Mouse (Mus musculus): ENCODE results near the gene Slc7a15. TPM values are rescaled to one million over a fixed set of nuclear protein-coding genes. Genes with fewer than 3 reads are reported as not detected.
"Not testable (repeated sequence)": the region's sequence is repeated elsewhere in the genome, so short reads cannot be mapped to it uniquely, and the experiment has no call there.

The Slc7a15 gene
- polyA plus RNA-seq, 1 experiment from 2014 or later: not detected

DNA sequence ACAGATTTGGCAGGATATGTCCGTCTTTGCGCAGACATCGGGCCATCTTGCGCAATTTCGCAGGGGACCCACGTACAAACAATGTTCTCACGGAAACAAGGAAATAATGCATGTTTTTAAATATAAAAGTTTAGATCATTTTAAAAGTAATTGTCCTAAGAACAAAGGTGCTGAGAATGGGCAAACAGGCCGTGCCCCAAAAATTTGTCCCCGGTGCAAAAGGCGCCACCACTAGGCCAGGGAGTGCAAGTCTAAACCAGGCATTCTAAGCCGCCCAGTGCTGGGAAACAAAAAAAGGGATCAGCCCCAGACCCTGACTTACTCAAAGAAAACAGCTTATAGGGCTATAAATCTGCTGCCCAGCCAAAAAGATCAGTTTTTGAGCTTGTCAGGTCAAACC lies 25.5 kb downstream of the Slc7a15 start:
- peak overlapping the region; percentile 37; the same call in 1 of the 2 replicates for H3K4me2 ChIP-seq (replicated peaks; ENCODE audit: low read depth, low read length)
- H3K27ac ChIP-seq (ENCODE audit: low read depth, low read length): no peak overlapping the region
- no peak overlapping the region; the same call in 1 of the 2 replicates for H3K4me3 ChIP-seq (ENCODE audit: low read length)
- WGBS: 81% methylated on average over 11 of the region's 11 CpGs
- H3K27me3 ChIP-seq (ENCODE audit: control insufficient read depth, insufficient read depth, low read length): no peaks in the 10 kb centered on the region
- H3K36me3 ChIP-seq (ENCODE audit: control insufficient read depth, insufficient read depth, low read length): no peaks in the 10 kb centered on the region
- no peak overlapping the region; the same call in 1 of the 2 replicates for H3K9ac ChIP-seq (ENCODE audit: low read depth, low read length)
- no peaks in the 10 kb centered on the region for H3K9me3 ChIP-seq (ENCODE audit: control insufficient read depth, low read length)
- H3K4me1 ChIP-seq (ENCODE audit: control insufficient read depth, insufficient read depth, low read length): no peaks in the 10 kb centered on the region
- ATAC-seq (ENCODE audit: low FRiP score, low TSS enrichment): no peak

DNA sequence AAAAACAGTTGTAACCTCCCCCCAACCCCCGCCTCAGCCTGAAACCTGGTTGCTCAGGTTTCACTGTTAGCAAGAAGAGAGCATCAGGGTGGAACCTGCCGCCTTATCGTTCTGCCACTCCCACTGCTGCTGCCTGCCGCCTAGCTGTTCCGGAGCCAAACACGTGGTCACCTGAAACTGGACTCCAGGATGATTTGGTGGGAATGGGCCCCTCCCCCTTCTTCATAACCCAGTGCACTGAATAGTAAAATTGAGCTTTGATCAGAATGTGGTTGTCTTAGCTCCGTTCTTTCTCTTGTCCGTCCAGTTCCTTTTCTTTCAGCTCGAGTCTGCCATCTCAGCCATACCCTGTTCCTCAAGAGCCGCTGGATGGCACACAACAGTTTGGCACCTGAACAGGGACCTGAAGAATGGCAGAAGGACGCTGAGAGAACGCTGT lies 26.9 kb downstream of the Slc7a15 start:
- not testable (repeated sequence) for H3K9me3 ChIP-seq (ENCODE audit: control insufficient read depth, low read length); H3K27me3 ChIP-seq (ENCODE audit: control insufficient read depth, insufficient read depth, low read length); H3K9ac ChIP-seq (ENCODE audit: low read depth, low read length); H3K36me3 ChIP-seq (ENCODE audit: control insufficient read depth, insufficient read depth, low read length); H3K4me1 ChIP-seq (ENCODE audit: control insufficient read depth, insufficient read depth, low read length); H3K27ac ChIP-seq (ENCODE audit: low read depth, low read length)
- H3K4me2 ChIP-seq (replicated peaks; ENCODE audit: low read depth, low read length): peak overlapping the region; percentile 32
- 19% methylated on average over 12 of the region's 12 CpGs for WGBS
- ATAC-seq (ENCODE audit: low FRiP score, low TSS enrichment): peak; percentile 87
- H3K4me3 ChIP-seq (ENCODE audit: low read length): peak overlapping the region; percentile 30

DNA sequence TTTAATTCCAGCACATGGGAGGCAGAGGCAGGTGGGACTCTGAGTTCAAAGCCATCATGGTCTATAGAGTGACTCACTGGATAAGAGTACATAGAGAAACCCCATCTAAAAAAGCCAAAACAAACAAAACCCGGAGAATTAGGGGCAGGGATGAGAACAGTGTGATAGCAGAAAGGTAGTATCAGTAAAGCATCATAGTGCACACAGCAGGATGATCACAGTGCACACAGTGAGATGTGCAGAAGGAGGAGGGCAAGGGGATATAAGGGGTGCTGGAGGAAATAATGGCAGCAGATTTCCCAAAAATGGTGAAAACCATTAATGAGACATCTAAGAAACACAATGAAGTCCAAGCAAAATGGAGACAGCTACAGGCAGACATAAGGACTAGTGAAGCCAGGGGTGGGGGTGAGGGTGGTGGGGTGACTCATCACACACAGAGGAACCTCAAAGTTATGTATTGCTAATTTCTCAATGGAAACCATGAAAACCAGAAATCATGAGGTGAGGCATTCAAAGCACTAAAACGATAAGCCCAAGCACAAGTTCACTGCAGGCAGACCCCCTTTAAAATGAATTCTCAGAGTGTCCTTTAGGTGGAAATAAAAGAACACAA lies 27.5 kb downstream of the Slc7a15 start:
- not testable (repeated sequence) for H3K4me3 ChIP-seq (ENCODE audit: low read length); H3K4me1 ChIP-seq (ENCODE audit: control insufficient read depth, insufficient read depth, low read length); H3K9me3 ChIP-seq (ENCODE audit: control insufficient read depth, low read length); H3K9ac ChIP-seq (ENCODE audit: low read depth, low read length); H3K36me3 ChIP-seq (ENCODE audit: control insufficient read depth, insufficient read depth, low read length); H3K27me3 ChIP-seq (ENCODE audit: control insufficient read depth, insufficient read depth, low read length); H3K27ac ChIP-seq (ENCODE audit: low read depth, low read length)
- H3K4me2 ChIP-seq (replicated peaks; ENCODE audit: low read depth, low read length): peak overlapping the region; percentile 32; the same call in 1 of the 2 replicates
- ATAC-seq (ENCODE audit: low FRiP score, low TSS enrichment): peak; percentile 81
- WGBS: 48% methylated on average over 2 of the region's 2 CpGs

DNA sequence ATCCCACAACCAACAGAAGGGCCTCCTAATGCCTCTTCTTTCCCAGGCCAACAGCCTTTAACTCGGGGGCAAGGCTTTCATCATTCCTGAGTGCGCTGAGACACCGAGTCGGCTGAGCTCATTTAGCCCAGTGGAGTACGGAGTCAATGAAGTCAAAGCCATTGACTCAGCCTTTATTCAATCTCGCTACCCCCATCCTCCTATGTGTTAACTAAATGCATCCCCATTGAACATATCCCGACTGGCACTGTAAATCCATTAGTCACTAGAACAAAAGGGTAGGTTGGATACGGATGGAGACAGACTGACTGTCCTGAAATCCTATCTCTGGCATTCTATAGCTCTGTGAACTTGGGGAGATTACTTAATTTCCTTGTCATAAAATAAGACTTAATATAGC lies 36.7 kb downstream of the Slc7a15 start:
- not testable (repeated sequence) for H3K4me3 ChIP-seq (ENCODE audit: low read length); H3K27me3 ChIP-seq (ENCODE audit: control insufficient read depth, insufficient read depth, low read length); H3K9me3 ChIP-seq (ENCODE audit: control insufficient read depth, low read length); ATAC-seq (ENCODE audit: low FRiP score, low TSS enrichment); H3K27ac ChIP-seq (ENCODE audit: low read depth, low read length); H3K36me3 ChIP-seq (ENCODE audit: control insufficient read depth, insufficient read depth, low read length); H3K4me1 ChIP-seq (ENCODE audit: control insufficient read depth, insufficient read depth, low read length); H3K4me2 ChIP-seq (replicated peaks; ENCODE audit: low read depth, low read length); H3K9ac ChIP-seq (ENCODE audit: low read depth, low read length)
- 88% methylated on average over 8 of the region's 8 CpGs for WGBS

DNA sequence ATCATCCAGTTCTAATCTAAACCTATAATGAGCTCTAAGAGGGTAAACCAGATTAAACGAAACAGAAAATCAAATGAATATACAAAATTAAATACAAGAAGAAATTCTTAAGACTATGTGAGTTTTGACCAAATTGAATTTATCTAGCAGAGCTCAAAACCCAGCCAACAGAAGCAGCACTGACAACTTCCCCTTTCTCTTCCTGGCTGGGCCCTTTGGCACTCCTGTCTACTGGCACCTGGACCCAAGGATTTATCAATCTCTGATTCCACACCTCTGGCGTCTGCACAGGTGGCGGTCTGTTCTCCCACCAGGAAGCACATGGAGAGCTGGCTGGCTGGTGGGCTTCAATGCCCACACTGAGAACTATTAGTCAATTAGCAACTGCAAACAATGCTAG lies 39.0 kb downstream of the Slc7a15 start:
- H3K4me1 ChIP-seq (ENCODE audit: control insufficient read depth, insufficient read depth, low read length); H3K9ac ChIP-seq (ENCODE audit: low read depth, low read length); ATAC-seq (ENCODE audit: low FRiP score, low TSS enrichment); H3K27ac ChIP-seq (ENCODE audit: low read depth, low read length); H3K36me3 ChIP-seq (ENCODE audit: control insufficient read depth, insufficient read depth, low read length); H3K4me2 ChIP-seq (replicated peaks; ENCODE audit: low read depth, low read length); H3K4me3 ChIP-seq (ENCODE audit: low read length); H3K27me3 ChIP-seq (ENCODE audit: control insufficient read depth, insufficient read depth, low read length); H3K9me3 ChIP-seq (ENCODE audit: control insufficient read depth, low read length): not testable (repeated sequence)
- WGBS: 84% methylated on average over 3 of the region's 3 CpGs

DNA sequence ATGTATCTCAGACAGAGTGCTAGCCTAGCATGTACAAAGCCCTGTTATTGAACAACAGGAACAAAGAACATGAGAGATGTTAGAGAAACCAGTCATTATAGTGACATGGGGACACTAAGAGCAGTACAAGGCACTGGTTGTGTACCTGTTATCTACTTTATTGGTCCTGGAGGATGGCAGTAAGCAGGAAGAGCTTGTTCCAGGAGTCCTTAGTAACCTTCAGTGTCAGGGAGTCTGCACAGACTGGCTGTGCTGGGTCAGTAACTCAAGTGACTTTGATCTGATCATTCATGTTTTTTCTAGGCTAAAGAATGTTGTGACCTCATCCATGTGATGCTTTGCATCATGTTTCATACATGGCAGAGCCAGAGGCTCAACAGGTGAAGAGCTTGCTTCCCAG lies 42.7 kb downstream of the Slc7a15 start:
- H3K4me1 ChIP-seq (ENCODE audit: control insufficient read depth, insufficient read depth, low read length): no peaks in the 10 kb centered on the region
- H3K4me3 ChIP-seq (ENCODE audit: low read length): no peak overlapping the region
- ATAC-seq (ENCODE audit: low FRiP score, low TSS enrichment): no peak
- H3K9ac ChIP-seq (ENCODE audit: low read depth, low read length): no peak overlapping the region
- no peak overlapping the region for H3K27ac ChIP-seq (ENCODE audit: low read depth, low read length)
- no peaks in the 10 kb centered on the region for H3K9me3 ChIP-seq (ENCODE audit: control insufficient read depth, low read length)
- H3K27me3 ChIP-seq (ENCODE audit: control insufficient read depth, insufficient read depth, low read length): no peaks in the 10 kb centered on the region
- H3K36me3 ChIP-seq (ENCODE audit: control insufficient read depth, insufficient read depth, low read length): no peaks in the 10 kb centered on the region
- no peak overlapping the region for H3K4me2 ChIP-seq (replicated peaks; ENCODE audit: low read depth, low read length)

DNA sequence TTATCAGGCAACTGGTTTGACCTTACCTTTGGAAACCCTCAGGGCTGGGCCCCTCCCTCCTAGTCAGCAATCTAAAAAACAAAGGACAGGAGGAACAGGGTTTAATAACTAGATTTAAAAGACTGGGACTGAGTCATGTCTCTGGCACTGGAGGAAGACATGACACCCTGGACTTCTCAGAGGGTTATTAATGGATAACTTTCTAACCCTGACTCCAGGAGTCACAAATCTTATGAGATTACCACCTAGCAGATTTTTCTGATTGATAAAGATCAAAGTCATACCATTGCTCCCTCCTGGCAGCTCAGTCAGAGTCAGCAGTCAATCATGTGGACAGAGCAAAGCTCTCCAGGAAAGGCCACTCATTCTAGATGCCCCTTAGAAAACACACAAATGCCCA lies 43.4 kb downstream of the Slc7a15 start:
- Histone ChIP-seq H3K4me2 (replicated peaks; ENCODE audit: low read depth, low read length) (no peak overlapping the region), H3K4me1 (ENCODE audit: control insufficient read depth, insufficient read depth, low read length) (no peaks in the 10 kb centered on the region), H3K4me3 (ENCODE audit: low read length) (no peak overlapping the region), H3K27me3 (ENCODE audit: control insufficient read depth, insufficient read depth, low read length) (no peaks in the 10 kb centered on the region), H3K36me3 (ENCODE audit: control insufficient read depth, insufficient read depth, low read length) (no peaks in the 10 kb centered on the region), H3K9me3 (ENCODE audit: control insufficient read depth, low read length) (no peaks in the 10 kb centered on the region), H3K27ac (ENCODE audit: low read depth, low read length) (no peak overlapping the region), H3K9ac (ENCODE audit: low read depth, low read length) (no peak overlapping the region)
- no peak for ATAC-seq (ENCODE audit: low FRiP score, low TSS enrichment)

DNA sequence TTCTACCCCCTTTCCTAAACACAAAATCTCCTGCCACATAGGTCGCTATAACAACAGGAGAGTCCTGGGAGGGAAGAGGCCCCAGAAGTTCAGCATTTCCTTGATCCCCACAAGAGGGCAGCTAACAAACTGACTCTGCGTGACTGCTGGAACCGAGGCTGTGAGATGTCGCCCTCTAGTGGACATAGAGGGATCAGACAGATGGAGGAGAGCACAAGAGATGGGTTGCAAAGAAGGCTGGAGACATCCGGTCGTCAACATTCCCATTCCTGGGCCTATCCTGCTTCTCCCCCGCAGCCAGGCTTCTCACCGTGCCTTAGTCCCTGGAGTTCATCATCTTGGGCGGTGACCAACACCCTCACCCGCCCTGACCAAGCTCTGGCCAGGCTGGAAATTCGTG lies 51.5 kb downstream of the Slc7a15 start:
- no peaks in the 10 kb centered on the region for H3K4me1 ChIP-seq (ENCODE audit: control insufficient read depth, insufficient read depth, low read length)
- H3K4me3 ChIP-seq (ENCODE audit: low read length): no peak overlapping the region
- no peak overlapping the region for H3K4me2 ChIP-seq (replicated peaks; ENCODE audit: low read depth, low read length)
- no peak overlapping the region for H3K27ac ChIP-seq (ENCODE audit: low read depth, low read length)
- H3K9ac ChIP-seq (ENCODE audit: low read depth, low read length): no peak overlapping the region
- WGBS: 18% methylated on average over 11 of the region's 11 CpGs
- no peaks in the 10 kb centered on the region for H3K9me3 ChIP-seq (ENCODE audit: control insufficient read depth, low read length)
- peak; percentile 65; the same call in 1 of the 2 replicates for ATAC-seq (ENCODE audit: low FRiP score, low TSS enrichment)
- no peaks in the 10 kb centered on the region for H3K36me3 ChIP-seq (ENCODE audit: control insufficient read depth, insufficient read depth, low read length)
- no peaks in the 10 kb centered on the region for H3K27me3 ChIP-seq (ENCODE audit: control insufficient read depth, insufficient read depth, low read length)

DNA sequence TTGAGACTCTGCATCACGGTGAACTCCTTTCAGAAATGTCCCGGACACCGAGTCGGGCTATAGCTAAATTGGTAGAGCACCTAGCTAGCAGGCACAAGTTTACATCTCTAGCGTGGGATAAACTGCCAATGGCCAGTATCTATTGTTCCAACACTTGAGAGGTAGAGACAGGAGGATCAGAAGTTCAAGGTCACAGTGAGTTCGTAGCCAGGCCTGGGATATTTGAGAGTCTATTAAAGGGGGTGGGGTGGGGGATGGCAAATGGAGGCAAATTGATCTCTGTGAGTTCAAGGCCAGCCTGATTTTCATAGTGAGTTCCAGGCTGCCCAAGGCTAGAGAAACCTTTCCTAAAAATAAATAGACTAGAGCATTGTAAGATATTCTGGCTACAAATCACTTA lies 52.1 kb downstream of the Slc7a15 start:
- Histone ChIP-seq H3K4me3 (ENCODE audit: low read length) (no peak overlapping the region), H3K4me2 (replicated peaks; ENCODE audit: low read depth, low read length) (no peak overlapping the region), H3K9me3 (ENCODE audit: control insufficient read depth, low read length) (no peaks in the 10 kb centered on the region), H3K9ac (ENCODE audit: low read depth, low read length) (no peak overlapping the region), H3K27ac (ENCODE audit: low read depth, low read length) (no peak overlapping the region), H3K27me3 (ENCODE audit: control insufficient read depth, insufficient read depth, low read length) (no peaks in the 10 kb centered on the region), H3K36me3 (ENCODE audit: control insufficient read depth, insufficient read depth, low read length) (no peaks in the 10 kb centered on the region), H3K4me1 (ENCODE audit: control insufficient read depth, insufficient read depth, low read length) (no peaks in the 10 kb centered on the region)
- WGBS: 90% methylated on average over 6 of the region's 6 CpGs
- no peak for ATAC-seq (ENCODE audit: low FRiP score, low TSS enrichment)

Data from kidney, embryonic 14.5 days (tissue).